Mouse (Mus musculus): Measurements from ENCODE around the gene Gpx1. TPM values are rescaled to one million over a fixed set of nuclear protein-coding genes. Genes with fewer than 3 reads are reported as not detected.

Gpx1 gene
- total and polyA plus RNA-seq, 2 experiments: 5,348 to 8,357 TPM

DNA sequence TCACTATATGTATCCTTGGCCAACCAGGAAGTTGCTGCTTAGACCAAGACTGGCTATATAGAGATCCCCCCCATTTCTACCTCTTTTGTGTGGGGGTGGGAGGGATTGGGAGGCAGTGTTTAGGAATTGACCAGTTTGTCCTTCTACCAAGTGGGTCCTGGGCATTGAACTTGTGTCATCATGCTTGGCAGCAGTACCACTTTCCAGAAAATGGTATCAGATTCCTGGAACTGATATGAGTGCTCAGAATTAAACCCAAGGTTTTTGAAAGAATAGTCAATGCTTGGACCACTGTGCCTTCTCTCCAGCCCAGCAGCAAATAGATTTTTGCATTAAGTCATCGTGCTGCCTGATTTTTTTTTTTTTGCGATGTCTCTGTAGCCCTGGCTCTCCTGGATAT, 12.9 kb upstream of the Gpx1 start:
- TF ChIP-seq CTCF (IDR thresholded peaks at IDR 0.05; ENCODE audit: low read depth, low read length): no peak
- Histone ChIP-seq H3K27me3 (ENCODE audit: control insufficient read depth, insufficient read depth, low read length) (no peaks in the 10 kb centered on the region), H3K36me3 (ENCODE audit: control insufficient read depth, insufficient read depth, low read length) (peaks cover 28% of the 10 kb centered on the region), H3K79me2 (ENCODE audit: control insufficient read depth, insufficient read depth, low read length) (peaks cover 37% of the 10 kb centered on the region; the same call in 1 of the 2 replicates), H3K4me3 (ENCODE audit: insufficient read depth, low read depth, low read length) (no peak overlapping the region), H3K4me1 (ENCODE audit: control insufficient read depth, insufficient read depth, low read length) (peaks cover 11% of the 10 kb centered on the region), H3K27ac (replicated peaks; ENCODE audit: insufficient read depth, low read depth, low read length) (0 out of 2 replicates have a peak overlapping the region, but pooled peaks have one; percentile 47), H3K9ac (ENCODE audit: low read depth, low read length) (no peak overlapping the region)
- peak; percentile 72 for DNase-seq (ENCODE audit: extremely low read depth, low read depth, low spot score)
- WGBS: 25% methylated on average over 2 of the region's 2 CpGs

DNA sequence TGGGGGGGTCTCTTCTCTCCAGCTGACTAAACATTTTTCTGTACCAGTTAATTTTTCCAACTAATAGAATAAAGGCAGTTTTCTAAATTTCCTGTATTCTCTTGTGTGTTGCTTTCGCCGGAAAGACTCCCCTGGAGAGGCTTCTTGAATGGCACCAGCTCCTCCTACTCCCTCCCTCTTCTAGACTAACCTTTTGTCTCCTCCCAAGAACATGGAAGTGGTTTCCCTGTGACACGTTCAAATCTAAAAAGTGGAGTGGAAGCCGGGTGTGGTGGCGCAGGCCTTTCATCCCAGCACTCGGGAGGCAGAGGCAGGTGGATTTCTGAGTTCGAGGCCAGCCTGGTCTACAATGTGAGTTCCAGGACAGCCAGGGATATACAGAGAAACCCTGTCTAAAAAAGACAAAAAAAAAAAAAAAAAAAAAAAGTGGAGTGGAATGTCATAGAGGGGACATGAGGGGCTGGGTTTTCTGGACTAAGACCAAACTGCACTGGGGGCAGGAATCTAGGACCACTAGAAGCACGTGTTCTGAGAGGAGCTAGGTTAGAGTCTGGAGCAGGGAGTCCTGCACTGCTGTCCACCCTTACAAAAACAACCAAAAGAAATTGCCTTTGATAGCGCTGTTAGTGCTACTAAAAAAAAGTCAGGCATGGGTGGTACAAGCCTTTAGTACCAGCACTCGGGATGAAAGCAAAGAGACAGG, 704 bp upstream of the Gpx1 start:
- H3K36me3 ChIP-seq (ENCODE audit: control insufficient read depth, insufficient read depth, low read length): peaks cover 31% of the 10 kb centered on the region
- H3K27me3 ChIP-seq (ENCODE audit: control insufficient read depth, insufficient read depth, low read length): no peaks in the 10 kb centered on the region
- H3K27ac ChIP-seq (replicated peaks; ENCODE audit: insufficient read depth, low read depth, low read length): peak overlapping the region; percentile 30
- no peak overlapping the region for H3K4me3 ChIP-seq (ENCODE audit: insufficient read depth, low read depth, low read length)
- no peak overlapping the region for H3K9ac ChIP-seq (ENCODE audit: low read depth, low read length)
- peaks cover 7% of the 10 kb centered on the region; the same call in 1 of the 2 replicates for H3K79me2 ChIP-seq (ENCODE audit: control insufficient read depth, insufficient read depth, low read length)
- 78% methylated on average over 10 of the region's 10 CpGs for WGBS
- TF ChIP-seq CTCF (IDR thresholded peaks at IDR 0.05; ENCODE audit: low read depth, low read length): no peak
- no peak for TF ChIP-seq POLR2A (IDR thresholded peaks at IDR 0.05; ENCODE audit: extremely low read depth, insufficient read depth, low read length)
- no peak for DNase-seq (ENCODE audit: extremely low read depth, low read depth, low spot score)
- H3K4me1 ChIP-seq (ENCODE audit: control insufficient read depth, insufficient read depth, low read length): peaks cover 5% of the 10 kb centered on the region

GRCm38 (mm10) chr9:108338551-108338885, 185 bp upstream of the Gpx1 start:
- DNase-seq (ENCODE audit: extremely low read depth, low read depth, low spot score): no peak
- peaks cover 28% of the 10 kb centered on the region for H3K36me3 ChIP-seq (ENCODE audit: control insufficient read depth, insufficient read depth, low read length)
- 43% methylated on average over 6 of the region's 6 CpGs for WGBS
- H3K27ac ChIP-seq (replicated peaks; ENCODE audit: insufficient read depth, low read depth, low read length): peak overlapping the region; percentile 30
- TF ChIP-seq CTCF (IDR thresholded peaks at IDR 0.05; ENCODE audit: low read depth, low read length) (no peak), POLR2A (IDR thresholded peaks at IDR 0.05; ENCODE audit: extremely low read depth, insufficient read depth, low read length) (no peak)
- no peak overlapping the region for H3K4me3 ChIP-seq (ENCODE audit: insufficient read depth, low read depth, low read length)
- H3K4me1 ChIP-seq (ENCODE audit: control insufficient read depth, insufficient read depth, low read length): peaks cover 11% of the 10 kb centered on the region
- H3K27me3 ChIP-seq (ENCODE audit: control insufficient read depth, insufficient read depth, low read length): no peaks in the 10 kb centered on the region
- no peak overlapping the region for H3K9ac ChIP-seq (ENCODE audit: low read depth, low read length)
- H3K79me2 ChIP-seq (ENCODE audit: control insufficient read depth, insufficient read depth, low read length): peaks cover 4% of the 10 kb centered on the region; the same call in 1 of the 2 replicates

DNA sequence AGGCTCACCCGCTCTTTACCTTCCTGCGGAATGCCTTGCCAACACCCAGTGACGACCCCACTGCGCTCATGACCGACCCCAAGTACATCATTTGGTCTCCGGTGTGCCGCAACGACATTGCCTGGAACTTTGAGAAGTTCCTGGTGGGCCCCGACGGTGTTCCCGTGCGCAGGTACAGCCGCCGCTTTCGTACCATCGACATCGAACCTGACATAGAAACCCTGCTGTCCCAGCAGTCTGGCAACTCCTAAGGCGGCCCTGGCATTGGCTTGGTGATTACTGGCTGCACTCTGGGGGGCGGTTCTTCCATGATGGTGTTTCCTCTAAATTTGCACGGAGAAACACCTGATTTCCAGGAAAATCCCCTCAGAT, 1.2 kb downstream of the Gpx1 start:
- WGBS: 3% methylated on average over 20 of the region's 20 CpGs
- Histone ChIP-seq H3K4me3 (ENCODE audit: insufficient read depth, low read depth, low read length) (peak overlapping the region; percentile 86), H3K4me1 (ENCODE audit: control insufficient read depth, insufficient read depth, low read length) (peaks cover 19% of the 10 kb centered on the region)

GRCm38 (mm10) chr9:108340258-108341138, 1.8 kb downstream of the Gpx1 start:
- Histone ChIP-seq H3K27me3 (ENCODE audit: control insufficient read depth, insufficient read depth, low read length) (no peaks in the 10 kb centered on the region), H3K9ac (ENCODE audit: low read depth, low read length) (peak overlapping the region; percentile 93), H3K4me3 (ENCODE audit: insufficient read depth, low read depth, low read length) (peak overlapping the region; percentile 86), H3K36me3 (ENCODE audit: control insufficient read depth, insufficient read depth, low read length) (peaks cover 14% of the 10 kb centered on the region), H3K4me1 (ENCODE audit: control insufficient read depth, insufficient read depth, low read length) (peaks cover 23% of the 10 kb centered on the region), H3K79me2 (ENCODE audit: control insufficient read depth, insufficient read depth, low read length) (peaks cover 4% of the 10 kb centered on the region; the same call in 1 of the 2 replicates), H3K27ac (replicated peaks; ENCODE audit: insufficient read depth, low read depth, low read length) (peak overlapping the region; percentile 99)
- DNase-seq (ENCODE audit: extremely low read depth, low read depth, low spot score): peak; percentile 65
- whole genome bisulfite sequencing: 5% methylated on average over 10 of the region's 10 CpGs
- TF ChIP-seq POLR2A (IDR thresholded peaks at IDR 0.05; ENCODE audit: extremely low read depth, insufficient read depth, low read length) (peak; percentile 32; the same call in 1 of the 2 replicates), CTCF (IDR thresholded peaks at IDR 0.05; ENCODE audit: low read depth, low read length) (no peak)

More for the DNA sequence above, 1.2 kb downstream of the Gpx1 start:
- 0 out of 2 replicates have a peak, but pooled peaks cover 4% of the 10 kb centered on the region for H3K79me2 ChIP-seq (ENCODE audit: control insufficient read depth, insufficient read depth, low read length)
- H3K27me3 ChIP-seq (ENCODE audit: control insufficient read depth, insufficient read depth, low read length): no peaks in the 10 kb centered on the region
- H3K27ac ChIP-seq (replicated peaks; ENCODE audit: insufficient read depth, low read depth, low read length): peak overlapping the region; percentile 99
- H3K9ac ChIP-seq (ENCODE audit: low read depth, low read length): peak overlapping the region; percentile 93
- DNase-seq (ENCODE audit: extremely low read depth, low read depth, low spot score): no peak
- H3K36me3 ChIP-seq (ENCODE audit: control insufficient read depth, insufficient read depth, low read length): peaks cover 17% of the 10 kb centered on the region
- TF ChIP-seq CTCF (IDR thresholded peaks at IDR 0.05; ENCODE audit: low read depth, low read length) (no peak), POLR2A (IDR thresholded peaks at IDR 0.05; ENCODE audit: extremely low read depth, insufficient read depth, low read length) (0 out of 2 replicates have a peak, but pooled peaks have one; percentile 44)

All from liver, adult 2 months (tissue).